Mouse (Mus musculus) hindbrain, embryonic 16.5 days (tissue): ENCODE measurements around the gene Cysltr2. TPM values are rescaled to one million over a fixed set of nuclear protein-coding genes. Genes with fewer than 3 reads are reported as not detected.

Experiments
- ATAC-seq: fragments of 200-750 bp; cut with Nextera tagmentation; 2 replicates; pipeline ENCODE4 v1.8.0; 2017; ENCODE audit warnings: moderate TSS enrichment, moderate library complexity
- H3K27ac ChIP-seq: fragments of 300-500 bp; sonication (generic); 2 replicates; pipeline ENCODE4 v1.5.1; 2014; ENCODE audit warnings: low read depth, mild to moderate bottlenecking, control low read depth, low read length, moderate library complexity
- H3K27me3 ChIP-seq: fragments of 300-500 bp; sonication (generic); replicated peaks from 2 replicates; pipeline ENCODE4 v1.6.1; 2014; ENCODE audit warnings: low read length; ENCODE audit not compliant: control insufficient read depth, insufficient read depth
- H3K36me3 ChIP-seq: fragments of 300-500 bp; sonication (generic); 2 replicates; pipeline ENCODE4 v1.6.1; 2014; ENCODE audit warnings: mild to moderate bottlenecking, low read length, moderate library complexity, mixed read lengths; ENCODE audit not compliant: control insufficient read depth, insufficient read depth
- H3K4me1 ChIP-seq: fragments of 300-500 bp; sonication (generic); 2 replicates; pipeline ENCODE4 v1.6.1; 2014; ENCODE audit warnings: low read depth, low read length; ENCODE audit not compliant: control insufficient read depth, insufficient read depth
- H3K4me2 ChIP-seq: fragments of 300-500 bp; sonication (generic); 2 replicates; pipeline ENCODE4 v1.6.1; 2014; ENCODE audit warnings: mild to moderate bottlenecking, low read length, control low read depth, moderate library complexity
- H3K4me3 ChIP-seq: fragments of 300-500 bp; sonication (generic); 2 replicates; pipeline ENCODE4 v1.5.1; 2014; ENCODE audit warnings: mild to moderate bottlenecking, low read length, control low read depth, moderate library complexity
- H3K9ac ChIP-seq: fragments of 300-500 bp; sonication (generic); 2 replicates; pipeline ENCODE4 v1.6.1; 2014; ENCODE audit warnings: low read depth, mild to moderate bottlenecking, control low read depth, low read length, moderate library complexity
- H3K9me3 ChIP-seq: fragments of 300-500 bp; sonication (generic); 2 replicates; pipeline ENCODE4 v1.6.1; 2014; ENCODE audit warnings: mild to moderate bottlenecking, low read length, moderate library complexity; ENCODE audit not compliant: control insufficient read depth
- WGBS: fragments of 180-500 bp; shearing (Covaris S2); extraction: QIAGEN DNeasy Blood & Tissue Kit; methylation state at CpG from one replicate; pipeline ENCODE4 v1.1.7; 2014; 5-methylcytosine and 5-hydroxymethylcytosine counted together
- polyA plus RNA-seq: library from polyadenylated mRNA; unstranded; fragments of >200 nt; fragmentation: Nextera tagmentation; extraction: Ambion mirVana; gene quantifications from 2 replicates; pipeline ENCODE4 v1.2.1, GENCODE M21; 2015

Gene Cysltr2
- polyA plus RNA-seq, 1 experiment from 2014 or later: 0.21 TPM

DNA sequence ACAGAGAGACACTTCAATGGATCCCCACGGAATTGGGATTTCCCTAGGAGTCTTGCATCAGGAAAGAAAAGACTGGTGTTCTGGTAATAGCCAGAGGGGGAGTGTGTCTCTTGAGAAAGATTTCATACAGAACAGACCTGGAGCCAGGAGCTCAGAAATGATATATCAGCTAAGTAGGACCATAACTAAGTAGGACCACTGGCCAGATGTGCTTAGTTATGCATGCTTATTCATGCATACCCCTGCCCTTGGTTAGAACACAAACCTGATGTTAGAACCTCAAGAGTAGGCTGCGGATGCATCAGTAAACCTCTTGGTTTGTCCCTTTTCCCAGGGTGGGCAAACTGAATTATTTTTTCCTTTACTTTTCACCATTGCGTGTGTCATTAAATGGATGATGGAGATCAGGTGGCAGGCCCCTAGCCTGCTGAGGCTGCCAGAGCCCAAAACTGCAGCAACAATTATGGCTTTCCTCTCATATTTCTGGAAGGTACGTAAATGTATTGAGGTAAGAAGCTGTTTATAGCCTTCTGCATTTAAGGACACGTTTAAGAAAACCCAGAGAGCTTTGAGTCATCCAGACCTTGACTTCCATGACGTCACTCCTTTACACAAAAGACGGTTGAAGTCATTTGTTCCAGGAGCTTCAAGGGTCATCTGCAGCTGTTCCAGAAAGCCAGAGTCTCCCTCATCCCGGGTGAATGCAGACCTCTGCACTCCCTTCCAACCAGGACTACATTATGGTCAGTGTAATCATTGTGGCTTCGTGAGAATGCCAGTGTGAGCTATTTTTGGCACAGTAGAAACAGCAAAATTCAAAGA is 35.0 kb downstream of the Cysltr2 start:
- WGBS: 62% methylated on average over 9 of the region's 9 CpGs
- no peak for ATAC-seq
- no peaks in the 10 kb centered on the region for H3K4me1 ChIP-seq
- H3K9ac ChIP-seq: no peak overlapping the region
- H3K4me3 ChIP-seq: no peak overlapping the region
- no peaks in the 10 kb centered on the region for H3K27me3 ChIP-seq
- no peak overlapping the region for H3K27ac ChIP-seq
- H3K36me3 ChIP-seq: no peaks in the 10 kb centered on the region
- H3K4me2 ChIP-seq: no peak overlapping the region
- no peaks in the 10 kb centered on the region for H3K9me3 ChIP-seq

DNA sequence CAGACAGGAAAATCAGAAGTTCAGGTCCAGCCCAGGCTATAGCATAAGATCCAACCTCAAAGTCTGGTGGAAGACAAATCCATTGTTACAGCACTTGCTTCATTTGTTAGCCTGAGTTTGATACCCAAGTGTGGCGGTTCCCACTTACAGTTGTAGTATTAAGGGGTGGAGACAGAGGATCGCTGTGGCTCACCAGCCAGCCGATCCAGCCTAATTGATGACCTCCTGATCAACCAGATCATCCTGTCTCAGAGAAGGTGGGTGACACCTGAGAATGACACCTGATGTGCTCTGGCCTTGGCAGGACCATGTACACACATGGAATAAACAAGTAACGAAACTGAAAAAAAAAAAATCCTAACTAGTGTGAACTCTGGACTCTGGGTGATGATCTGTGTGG is 47.1 kb downstream of the Cysltr2 start:
- no peak for ATAC-seq
- H3K27ac ChIP-seq: no peak overlapping the region
- no peak overlapping the region for H3K9ac ChIP-seq
- no peak overlapping the region for H3K4me2 ChIP-seq
- 89% methylated on average over 4 of the region's 4 CpGs for WGBS
- H3K4me1 ChIP-seq: no peaks in the 10 kb centered on the region
- H3K4me3 ChIP-seq: no peak overlapping the region
- H3K36me3 ChIP-seq: no peaks in the 10 kb centered on the region
- no peaks in the 10 kb centered on the region for H3K27me3 ChIP-seq
- H3K9me3 ChIP-seq: no peaks in the 10 kb centered on the region

DNA sequence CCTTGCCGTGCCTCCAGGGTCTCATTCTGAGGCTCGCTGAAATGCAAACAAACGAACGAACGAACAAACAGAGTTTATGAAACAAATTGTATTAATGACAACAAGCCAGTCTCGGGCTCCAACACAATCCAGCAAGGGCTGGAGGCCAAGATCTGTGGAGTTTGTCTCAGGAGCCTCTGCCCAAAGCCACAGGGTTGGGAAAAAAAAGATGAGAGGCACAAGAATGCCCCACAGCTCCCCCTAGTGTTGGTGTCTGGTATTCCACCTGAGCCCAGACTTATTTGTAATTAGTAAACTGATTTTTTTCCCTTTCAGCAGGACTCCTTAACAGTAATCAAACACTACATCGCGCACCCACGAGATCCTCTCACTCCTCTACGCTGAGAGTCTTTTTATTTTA is 48.6 kb downstream of the Cysltr2 start:
- no peak for ATAC-seq
- Histone ChIP-seq H3K9me3 (no peaks in the 10 kb centered on the region), H3K27ac (no peak overlapping the region), H3K36me3 (no peaks in the 10 kb centered on the region), H3K4me2 (no peak overlapping the region), H3K4me3 (no peak overlapping the region), H3K27me3 (no peaks in the 10 kb centered on the region), H3K9ac (no peak overlapping the region), H3K4me1 (no peaks in the 10 kb centered on the region)
- 45% methylated on average over 10 of the region's 10 CpGs for WGBS

DNA sequence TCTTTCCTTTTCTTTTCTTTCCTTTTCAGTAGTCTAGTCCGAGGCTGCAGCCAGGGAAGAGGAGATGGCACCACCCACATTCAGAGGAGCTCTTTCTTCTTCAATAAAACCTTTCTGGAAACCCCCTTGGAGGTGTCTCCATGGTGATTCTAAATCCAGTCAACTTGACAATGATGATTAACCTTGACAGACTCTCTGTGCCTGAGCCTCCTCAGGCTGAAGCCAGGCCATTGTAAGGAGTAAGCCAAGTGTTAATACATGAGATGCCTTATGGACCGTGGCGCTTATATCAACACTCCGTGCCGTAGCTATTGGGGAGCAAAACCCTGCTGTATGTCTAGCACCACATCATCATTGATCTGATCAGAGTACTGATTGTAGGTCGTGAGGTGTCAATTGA is 50.8 kb downstream of the Cysltr2 start:
- H3K36me3 ChIP-seq: no peaks in the 10 kb centered on the region
- no peaks in the 10 kb centered on the region for H3K9me3 ChIP-seq
- no peak overlapping the region for H3K4me2 ChIP-seq
- H3K27me3 ChIP-seq: no peaks in the 10 kb centered on the region
- no peak overlapping the region for H3K9ac ChIP-seq
- H3K4me1 ChIP-seq: no peaks in the 10 kb centered on the region
- 38% methylated on average over 6 of the region's 6 CpGs for WGBS
- no peak overlapping the region for H3K4me3 ChIP-seq
- ATAC-seq: peak; percentile 61; the same call in 1 of the 2 replicates
- no peak overlapping the region for H3K27ac ChIP-seq

DNA sequence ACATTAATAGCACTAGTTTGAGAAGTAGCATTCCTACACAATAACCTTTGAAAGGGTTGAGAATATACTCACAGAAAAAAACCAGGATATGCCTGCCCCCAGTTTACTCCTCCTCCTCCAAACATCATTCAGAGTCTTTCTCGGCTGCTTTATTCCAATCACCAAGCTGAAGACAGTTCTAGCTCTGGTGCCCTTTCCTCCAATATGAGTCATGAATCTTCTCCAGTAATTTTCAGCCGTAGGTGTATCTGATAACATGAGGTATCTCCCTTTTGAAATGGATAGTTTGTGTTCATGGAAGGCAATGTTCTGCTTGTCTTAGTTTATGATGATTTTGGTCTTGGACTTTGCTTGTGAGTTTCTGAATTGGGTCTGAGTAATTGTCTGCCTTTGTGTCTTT is 62.9 kb downstream of the Cysltr2 start:
- Histone ChIP-seq H3K4me2 (no peak overlapping the region), H3K4me1 (peaks cover 8% of the 10 kb centered on the region), H3K9me3 (no peaks in the 10 kb centered on the region), H3K9ac (no peak overlapping the region), H3K27ac (no peak overlapping the region), H3K4me3 (no peak overlapping the region), H3K36me3 (no peaks in the 10 kb centered on the region), H3K27me3 (no peaks in the 10 kb centered on the region)
- 86% methylated on average over 2 of the region's 2 CpGs for WGBS
- no peak for ATAC-seq

DNA sequence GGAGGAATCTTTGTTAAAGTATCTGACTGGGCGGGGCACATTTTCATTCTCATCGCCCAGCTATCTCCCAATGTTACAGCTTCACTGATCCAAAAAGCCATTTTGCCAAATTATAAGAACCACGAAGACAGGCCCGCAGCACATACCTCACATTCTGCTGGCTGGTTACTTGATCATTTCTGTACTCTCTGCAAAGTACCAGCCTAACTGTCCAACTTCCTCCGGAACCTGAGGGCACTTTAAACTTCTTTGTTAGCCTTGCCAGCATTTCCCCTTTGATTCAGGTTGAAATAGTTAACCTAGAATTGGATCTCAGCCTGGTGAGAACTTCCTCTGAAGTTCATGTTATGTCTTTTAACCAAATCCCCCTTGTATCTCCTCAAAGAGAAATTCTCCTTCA is 63.8 kb downstream of the Cysltr2 start:
- no peak overlapping the region for H3K9ac ChIP-seq
- H3K9me3 ChIP-seq: no peaks in the 10 kb centered on the region
- H3K27me3 ChIP-seq: no peaks in the 10 kb centered on the region
- H3K4me2 ChIP-seq: no peak overlapping the region
- no peak for ATAC-seq
- H3K4me3 ChIP-seq: no peak overlapping the region
- no peak overlapping the region for H3K27ac ChIP-seq
- WGBS: 89% methylated on average over 5 of the region's 5 CpGs
- H3K4me1 ChIP-seq: peaks cover 8% of the 10 kb centered on the region
- H3K36me3 ChIP-seq: no peaks in the 10 kb centered on the region

DNA sequence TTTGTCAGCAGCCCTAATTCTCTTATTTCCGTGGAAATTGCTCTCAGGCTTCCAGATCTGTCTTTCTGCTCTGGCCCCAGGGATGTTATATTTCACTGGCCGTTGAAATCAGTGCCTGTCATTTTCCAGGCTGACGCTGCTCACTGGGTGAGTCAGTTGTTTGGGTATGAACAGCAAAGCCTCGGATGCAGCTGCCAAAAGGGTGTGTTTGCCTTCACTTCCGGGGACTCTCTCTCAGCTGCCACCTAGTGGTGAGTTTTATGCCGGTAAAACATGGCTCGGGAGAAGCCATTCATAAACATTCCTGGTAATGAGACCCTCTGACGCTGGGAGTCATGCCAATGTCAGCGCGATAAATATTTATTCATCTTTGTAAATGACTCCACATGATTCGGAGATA is 65.5 kb downstream of the Cysltr2 start:
- WGBS: 4% methylated on average over 11 of the region's 11 CpGs
- Histone ChIP-seq H3K4me1 (peaks cover 8% of the 10 kb centered on the region), H3K4me2 (peak overlapping the region; percentile 58), H3K27ac (peak overlapping the region; percentile 62), H3K4me3 (peak overlapping the region; percentile 32), H3K9ac (peak overlapping the region; percentile 50), H3K9me3 (no peaks in the 10 kb centered on the region), H3K27me3 (no peaks in the 10 kb centered on the region), H3K36me3 (no peaks in the 10 kb centered on the region)
- ATAC-seq: peak; percentile 90

DNA sequence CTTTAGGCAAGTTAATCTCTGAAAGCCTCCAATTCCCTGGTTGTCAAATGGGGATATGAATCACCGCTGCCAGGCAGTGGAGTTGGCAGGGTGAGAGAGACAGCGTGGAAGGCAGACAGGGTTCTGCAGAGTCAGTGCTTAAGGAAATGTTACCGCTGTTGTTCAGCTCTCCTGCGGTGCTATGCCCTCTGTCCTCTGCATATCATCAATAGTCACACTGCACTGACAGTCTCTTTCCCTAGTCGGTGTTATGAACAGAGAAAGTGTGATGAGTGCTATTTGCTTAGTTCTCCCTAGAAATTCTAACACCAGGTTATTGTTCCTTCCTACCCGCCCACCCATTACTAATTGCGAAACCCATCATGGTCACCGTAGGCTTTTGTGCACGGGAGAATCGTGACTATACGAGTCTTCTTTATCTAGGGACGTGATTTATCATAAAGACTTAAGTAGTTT is 65.9 kb downstream of the Cysltr2 start:
- H3K9ac ChIP-seq: peak overlapping the region; percentile 50
- H3K9me3 ChIP-seq: no peaks in the 10 kb centered on the region
- H3K4me1 ChIP-seq: peaks cover 8% of the 10 kb centered on the region
- H3K36me3 ChIP-seq: no peaks in the 10 kb centered on the region
- peak overlapping the region; percentile 32 for H3K4me3 ChIP-seq
- no peaks in the 10 kb centered on the region for H3K27me3 ChIP-seq
- H3K27ac ChIP-seq: peak overlapping the region; percentile 62
- 38% methylated on average over 12 of the region's 12 CpGs for WGBS
- ATAC-seq: peak; percentile 64
- peak overlapping the region; percentile 58 for H3K4me2 ChIP-seq

DNA sequence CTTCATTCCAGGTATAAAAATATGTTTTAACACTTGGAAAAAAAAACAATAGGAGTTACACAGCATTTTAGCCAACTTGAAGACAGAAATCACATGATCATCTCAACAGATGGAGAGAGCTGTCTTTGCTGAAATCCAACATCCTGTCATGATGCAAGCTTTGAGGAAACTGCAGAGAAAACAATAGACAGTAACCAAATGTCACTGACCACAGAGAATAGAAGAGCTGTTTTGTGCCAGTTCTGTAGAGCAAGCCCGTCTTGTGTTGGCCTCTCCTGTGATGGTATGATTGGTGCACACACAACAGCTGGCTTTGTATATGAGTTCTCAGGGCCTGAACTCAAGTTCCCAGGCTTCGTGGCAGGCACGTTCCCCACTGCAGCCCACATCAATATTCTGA is 68.2 kb downstream of the Cysltr2 start:
- no peak for ATAC-seq
- Histone ChIP-seq H3K36me3 (no peaks in the 10 kb centered on the region), H3K4me1 (peaks cover 8% of the 10 kb centered on the region), H3K27ac (no peak overlapping the region), H3K4me2 (no peak overlapping the region), H3K9me3 (no peaks in the 10 kb centered on the region), H3K27me3 (no peaks in the 10 kb centered on the region), H3K4me3 (no peak overlapping the region), H3K9ac (no peak overlapping the region)
- 52% methylated on average over 3 of the region's 3 CpGs for WGBS
